Mouse (Mus musculus): ENCODE data around the gene Pbx4.

Pbx4 gene

DNA sequence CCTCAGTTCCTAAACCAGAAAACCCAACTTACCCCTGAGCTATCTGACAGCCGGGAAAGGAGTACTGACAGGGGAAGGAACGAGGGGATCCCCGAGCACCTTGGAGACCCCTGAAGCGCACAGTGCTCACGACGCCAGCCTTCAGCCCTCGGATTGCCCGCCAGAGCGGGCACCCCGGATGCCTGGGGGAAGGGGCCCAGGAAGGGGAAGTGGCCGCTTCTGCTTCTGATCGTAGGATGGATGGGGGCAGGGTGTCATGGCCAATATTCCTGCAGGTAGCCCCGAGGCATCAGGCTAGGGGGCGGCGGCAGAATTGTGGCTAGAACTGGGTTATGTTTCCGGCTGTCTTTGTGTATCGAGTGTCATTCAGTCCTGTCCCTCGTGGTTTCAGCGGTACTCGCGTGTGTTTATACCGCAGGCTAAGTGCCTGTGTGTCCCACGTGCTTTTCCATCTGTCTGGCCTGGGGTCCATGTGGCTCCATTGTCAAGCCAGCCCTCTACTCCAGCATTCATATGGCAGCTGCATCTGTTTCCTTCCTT lies 23.4 kb upstream of the Pbx4 start:
- peak; percentile 65 to 80 for DNase-seq (ENCODE audit: low spot score in 2 of 2)

DNA sequence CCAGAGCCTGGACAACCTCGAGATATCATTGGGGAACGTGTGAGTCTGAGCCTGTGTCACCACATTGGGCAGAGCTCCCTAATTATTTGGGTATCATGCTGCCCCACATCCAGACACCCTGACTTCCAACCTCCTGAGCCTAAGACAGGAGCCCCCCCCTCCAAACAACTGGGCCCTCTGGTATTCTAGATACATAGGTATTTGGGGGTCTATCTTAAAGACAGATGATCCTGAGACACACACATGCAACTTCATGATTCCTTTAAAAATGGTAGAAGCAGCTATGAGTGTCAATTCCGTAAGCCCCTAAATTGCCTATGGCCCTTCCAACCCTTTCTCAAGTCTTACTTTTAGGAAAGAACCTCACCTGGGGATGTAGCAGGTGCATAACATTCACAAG lies 22.5 kb upstream of the Pbx4 start:
- DNase-seq (ENCODE audit: low spot score in 2 of 2): peak in 1 of 2 experiments; percentile 15

DNA sequence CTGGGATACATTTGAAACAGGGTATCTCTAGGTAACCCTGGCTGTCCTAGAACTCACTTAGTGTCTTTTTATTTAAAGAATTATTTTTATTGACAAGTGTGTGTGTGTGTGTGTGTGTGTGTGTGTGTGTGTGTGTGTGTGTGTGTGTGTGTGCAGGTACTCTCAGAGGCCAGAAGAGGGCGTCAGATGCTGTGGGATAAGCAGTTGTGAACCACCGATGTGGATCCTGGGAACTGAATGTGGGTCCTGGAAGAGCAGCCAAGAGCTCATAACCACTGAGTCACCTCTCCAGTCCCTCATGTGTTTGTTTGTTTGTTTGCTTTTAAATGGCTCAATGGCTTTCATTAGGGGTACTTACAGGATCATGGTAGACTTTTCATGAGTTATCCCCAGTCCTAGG lies 17.4 kb upstream of the Pbx4 start:
- DNase-seq (ENCODE audit: low spot score in 2 of 2): no peak

DNA sequence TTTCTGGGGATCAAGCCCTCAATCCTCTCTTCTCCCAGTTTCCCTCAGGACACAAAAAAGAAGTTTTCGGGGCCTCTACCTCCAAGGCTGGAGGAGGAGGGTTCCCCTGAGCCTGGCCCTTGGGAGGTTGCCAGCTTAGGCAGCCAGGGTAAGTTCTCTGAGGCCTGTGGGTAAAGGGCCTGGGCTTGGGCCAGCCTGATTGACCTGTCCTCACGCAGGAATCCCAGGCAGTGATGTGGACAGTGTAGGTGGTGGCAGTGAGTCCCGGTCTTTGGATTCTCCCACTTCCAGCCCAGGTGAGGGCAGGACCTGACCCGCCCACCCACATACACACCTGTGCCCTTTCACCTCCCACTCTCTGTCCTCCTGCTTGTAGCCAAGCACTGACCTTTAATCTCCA lies 16.9 kb upstream of the Pbx4 start:
- DNase-seq (ENCODE audit: low spot score in 2 of 2): no peak

DNA sequence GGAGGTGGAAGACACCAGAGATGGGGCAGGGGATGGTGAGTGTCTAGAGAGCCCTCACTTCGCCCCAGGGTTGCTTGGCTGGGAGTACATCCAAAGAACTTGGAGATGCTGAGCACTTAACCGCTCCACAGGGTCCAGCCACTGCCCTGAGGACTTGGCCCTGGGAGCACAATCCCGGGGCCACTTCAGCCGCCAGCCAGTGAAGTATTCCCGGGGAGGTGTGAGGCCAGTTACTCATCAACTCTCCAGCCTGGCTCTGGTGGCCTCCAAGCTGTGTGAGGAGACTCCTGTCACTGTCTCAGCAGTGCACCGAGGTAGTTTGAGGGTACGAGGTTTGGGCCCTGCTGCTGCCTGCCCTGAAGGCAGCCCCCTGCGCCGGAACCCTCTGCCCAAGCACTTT lies 11.8 kb upstream of the Pbx4 start:
- DNase-seq (ENCODE audit: low spot score in 2 of 2): no peak

DNA sequence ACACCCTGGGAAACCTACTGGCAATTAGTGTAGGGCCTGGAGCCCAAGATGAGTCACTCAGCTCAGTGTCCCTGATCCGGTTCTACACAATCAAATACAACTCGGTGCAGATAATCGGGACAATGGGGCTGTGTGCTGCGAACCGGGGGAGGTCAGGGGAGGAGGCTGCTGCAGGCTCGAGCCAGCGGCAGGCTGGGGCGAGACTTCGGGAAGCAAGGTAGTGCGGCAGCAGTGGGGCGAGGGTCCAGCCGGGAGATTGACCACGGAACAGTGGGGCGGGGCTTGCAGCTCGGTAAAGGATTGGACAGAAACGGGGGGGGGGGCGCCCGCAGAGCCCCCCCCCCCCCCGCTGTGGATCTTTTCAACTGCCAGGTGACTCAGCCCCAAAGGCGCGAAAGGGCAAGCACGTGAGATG lies 10.3 kb upstream of the Pbx4 start:
- peak in 1 of 2 experiments; percentile 60 for DNase-seq (ENCODE audit: low spot score in 2 of 2)

DNA sequence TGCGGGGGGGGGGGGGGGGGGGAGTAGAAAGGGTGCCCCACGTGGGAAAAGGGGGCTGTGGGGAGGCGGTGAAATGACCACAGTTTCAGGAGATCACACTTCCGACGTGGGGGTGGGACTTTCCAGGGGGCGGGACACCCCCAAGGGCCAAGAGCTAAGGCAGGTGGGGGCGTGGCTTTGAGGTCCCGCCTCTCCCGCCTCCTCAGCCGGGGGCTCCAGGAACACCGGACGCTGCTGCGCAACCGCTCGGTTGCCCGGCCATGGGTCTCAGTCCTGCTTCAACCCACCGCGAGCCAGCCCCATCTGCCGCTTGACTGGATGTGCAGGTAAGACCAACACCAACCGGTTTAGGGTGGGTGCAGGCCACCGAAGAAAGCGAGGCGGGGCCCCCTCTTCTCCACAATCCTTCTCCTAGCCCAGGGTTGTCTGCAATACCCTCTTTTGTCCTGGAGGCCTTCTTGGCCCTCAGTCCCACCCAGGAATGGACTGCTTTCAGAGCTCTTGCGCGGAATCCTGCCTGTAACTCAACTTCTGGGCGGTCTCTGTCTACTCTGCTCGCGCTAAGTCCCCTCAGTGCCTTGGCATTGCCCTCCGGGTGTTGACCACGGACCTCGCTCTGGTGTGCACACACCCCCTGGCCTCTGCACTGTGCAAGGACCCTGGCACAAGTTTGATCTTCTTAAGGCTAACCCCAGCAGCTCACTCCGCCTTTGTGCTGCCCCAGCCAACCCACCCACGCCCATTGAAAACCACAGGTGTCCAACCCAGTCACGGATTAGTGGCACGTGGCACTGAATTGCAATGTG lies 9.7 kb upstream of the Pbx4 start, which contains the start of gene Lpar2:
Gene Lpar2, plus strand, starts transcription at position 44 of the 806 bp plus-strand sequence.
- peak in 1 of 2 experiments; percentile 67 for DNase-seq (ENCODE audit: low spot score in 2 of 2)

DNA sequence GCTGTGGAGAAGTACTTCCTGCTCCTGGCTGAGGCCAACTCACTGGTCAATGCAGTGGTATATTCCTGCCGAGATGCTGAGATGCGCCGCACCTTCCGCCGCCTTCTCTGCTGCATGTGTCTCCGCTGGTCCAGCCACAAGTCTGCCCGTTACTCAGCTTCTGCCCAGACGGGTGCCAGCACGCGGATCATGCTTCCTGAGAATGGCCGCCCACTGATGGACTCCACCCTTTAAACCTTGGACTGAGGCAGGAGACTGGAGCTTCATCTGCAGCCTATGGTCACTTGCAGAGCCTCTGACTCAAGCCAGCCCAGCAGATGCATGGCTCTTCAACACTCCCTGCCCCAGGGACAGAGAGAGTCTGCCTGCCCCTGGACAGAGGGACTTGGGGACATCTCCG lies 5.9 kb upstream of the Pbx4 start:
- DNase-seq (ENCODE audit: low spot score in 2 of 2): no peak

DNA sequence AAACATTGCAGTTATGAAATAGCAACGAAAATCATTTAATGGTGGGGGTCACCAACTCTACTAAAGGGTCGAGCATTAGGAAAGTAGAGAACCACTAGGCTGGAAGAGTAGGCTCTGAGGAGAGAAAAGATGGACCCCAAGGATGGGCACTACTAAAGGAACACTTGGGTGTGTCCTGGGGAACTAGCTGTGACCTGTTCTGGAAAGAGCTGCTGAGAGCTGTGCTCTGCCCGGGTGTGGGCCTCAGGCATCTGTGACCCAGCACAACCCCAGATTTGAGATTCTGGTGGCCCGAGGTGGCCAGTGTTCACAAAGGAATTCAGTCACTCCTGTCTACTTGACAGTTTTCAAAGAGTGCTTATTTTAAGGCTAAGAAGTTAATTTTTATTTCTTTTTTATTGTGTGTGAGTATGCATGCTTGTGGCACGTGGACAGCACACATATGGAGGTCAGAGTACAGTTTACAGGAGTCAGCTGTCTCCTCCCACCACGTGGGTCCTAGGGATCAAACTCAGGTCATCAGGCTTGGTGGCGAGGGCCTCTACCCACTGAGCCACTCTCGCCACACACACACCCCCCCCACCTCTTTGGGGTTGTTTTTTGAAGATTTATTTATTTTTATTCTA lies 4.9 kb downstream of the Pbx4 start:
- DNase-seq (ENCODE audit: low spot score in 2 of 2): no peak

DNA sequence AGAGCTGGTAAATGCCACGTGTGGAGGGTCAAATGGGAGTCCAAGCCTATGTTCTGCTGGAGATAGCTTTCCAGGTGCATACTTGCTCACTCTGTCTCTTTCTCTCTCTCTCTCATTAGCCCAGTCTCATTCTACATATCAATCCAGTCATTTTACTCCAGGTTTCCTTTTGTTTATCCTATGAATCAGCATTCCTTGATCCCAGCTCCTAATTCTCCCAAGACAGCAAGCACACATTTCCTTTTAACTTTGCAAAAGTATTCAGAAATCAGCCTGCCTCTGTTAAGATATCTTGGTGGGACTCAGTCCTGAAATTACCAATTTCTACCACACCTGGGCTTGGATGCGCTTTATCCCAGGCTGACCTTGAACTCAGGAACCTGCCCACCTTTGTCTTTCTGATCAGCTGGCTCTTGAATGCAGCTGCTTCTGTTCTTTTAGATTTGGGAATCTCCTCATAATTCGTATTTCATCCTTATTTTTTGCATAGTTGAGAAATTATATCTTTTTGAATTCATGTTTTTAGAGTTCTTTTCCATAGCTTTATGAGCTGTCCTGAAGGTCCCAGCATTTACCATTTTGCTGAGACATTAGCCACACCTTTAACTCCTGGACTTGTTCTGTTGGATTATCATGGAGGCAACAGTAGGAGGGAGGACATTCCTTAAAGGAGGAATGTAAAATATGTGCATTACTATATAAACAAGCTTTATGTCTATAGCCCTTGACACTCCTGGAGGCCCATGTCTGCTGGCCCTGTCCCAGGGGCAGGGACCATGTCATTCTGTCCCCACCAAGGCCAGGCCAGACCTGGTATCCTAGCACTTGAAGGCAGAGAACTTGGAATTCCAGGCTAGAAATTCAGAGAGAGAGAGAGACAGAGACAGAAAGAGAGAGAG lies 15.1 kb downstream of the Pbx4 start:
- DNase-seq (ENCODE audit: low spot score in 2 of 2): no peak

DNA sequence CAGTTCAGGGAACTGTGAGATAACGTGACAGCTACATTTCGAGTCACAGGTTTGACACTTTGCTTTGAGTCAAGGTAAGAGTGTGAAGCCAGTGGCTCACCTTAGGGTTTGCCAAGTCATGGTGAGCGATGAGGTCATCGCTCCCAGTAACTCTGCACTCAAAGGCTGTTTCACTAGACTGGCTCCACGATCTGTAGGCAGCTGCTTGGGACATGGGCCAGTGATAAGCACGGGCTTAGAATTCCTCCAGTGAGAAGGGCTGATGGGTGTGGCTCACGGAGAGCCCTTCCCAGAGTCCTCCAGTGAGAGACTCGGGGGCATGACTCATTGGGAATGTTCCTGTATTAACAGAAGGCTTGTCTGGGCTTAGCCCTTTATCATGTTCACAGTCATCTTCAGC lies 16.7 kb downstream of the Pbx4 start:
- DNase-seq (ENCODE audit: low spot score in 2 of 2): no peak

DNA sequence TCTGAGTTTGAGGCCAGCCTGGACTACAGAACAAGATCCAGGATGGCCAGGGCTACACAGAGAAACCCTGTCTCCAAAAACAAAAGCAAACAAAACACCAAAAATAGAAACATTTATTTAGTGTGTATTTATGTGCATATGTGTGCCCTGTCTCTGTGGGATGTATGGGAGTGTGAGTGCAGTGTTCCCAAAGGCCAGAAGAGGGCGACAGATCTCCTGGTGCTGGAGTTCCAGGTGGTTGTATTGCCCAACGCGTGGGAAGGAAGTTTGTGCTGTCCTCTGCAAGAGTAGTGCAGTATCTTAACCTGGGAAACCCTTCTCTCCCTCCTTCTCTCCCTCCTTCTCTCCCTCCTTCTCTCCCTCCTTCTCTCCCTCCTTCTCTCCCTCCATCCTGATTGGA lies 17.6 kb downstream of the Pbx4 start:
- no peak for DNase-seq (ENCODE audit: low spot score in 2 of 2)

DNA sequence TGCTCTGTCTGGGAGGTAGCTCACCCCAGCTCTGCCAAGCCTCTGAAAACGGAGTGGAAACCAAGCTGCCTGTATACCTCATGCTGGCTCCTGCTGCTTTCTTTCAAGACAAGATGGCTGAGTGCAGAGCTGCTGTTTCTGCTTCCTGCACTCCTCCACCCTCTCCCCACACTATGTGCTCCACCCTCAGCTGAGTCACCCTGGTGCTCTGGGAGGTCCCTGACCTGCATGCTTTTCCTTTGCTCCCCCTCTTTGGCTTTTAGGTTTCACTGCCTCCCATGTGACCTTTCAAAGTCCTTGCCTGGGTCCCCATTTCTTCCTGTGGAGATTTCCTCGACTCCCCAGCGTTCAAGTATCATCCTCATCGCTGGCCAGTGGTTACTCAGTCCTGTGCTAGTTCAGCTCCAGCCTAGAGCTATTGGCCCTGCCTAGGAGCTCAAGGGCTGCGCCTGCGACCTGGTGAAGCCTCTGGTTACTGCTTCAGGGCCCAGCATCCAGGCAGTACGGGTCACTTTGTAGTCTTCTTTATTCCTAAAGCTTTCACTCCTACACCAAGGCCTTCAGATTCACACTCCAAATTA lies 18.7 kb downstream of the Pbx4 start:
- DNase-seq (ENCODE audit: low spot score in 2 of 2): no peak

DNA sequence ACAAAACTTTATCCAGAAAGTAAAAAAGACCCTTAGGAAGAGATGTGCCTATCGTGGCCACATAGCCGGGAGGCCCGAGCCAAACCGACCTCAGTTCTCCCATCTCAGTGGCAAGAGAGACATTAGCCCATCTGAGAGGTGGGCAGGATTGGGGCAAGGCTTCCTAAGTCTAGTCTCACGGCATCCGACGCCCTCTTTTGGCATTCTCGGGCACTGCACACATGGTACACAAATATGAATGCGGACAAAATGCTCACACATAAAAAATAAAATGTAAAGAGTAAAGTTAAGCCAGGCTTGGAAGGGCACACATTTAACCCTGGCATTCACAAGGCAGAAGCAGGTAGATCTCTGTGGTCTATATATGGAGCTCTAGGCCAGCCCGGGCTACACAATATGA lies 21.6 kb downstream of the Pbx4 start:
- no peak for DNase-seq (ENCODE audit: low spot score in 2 of 2)

DNA sequence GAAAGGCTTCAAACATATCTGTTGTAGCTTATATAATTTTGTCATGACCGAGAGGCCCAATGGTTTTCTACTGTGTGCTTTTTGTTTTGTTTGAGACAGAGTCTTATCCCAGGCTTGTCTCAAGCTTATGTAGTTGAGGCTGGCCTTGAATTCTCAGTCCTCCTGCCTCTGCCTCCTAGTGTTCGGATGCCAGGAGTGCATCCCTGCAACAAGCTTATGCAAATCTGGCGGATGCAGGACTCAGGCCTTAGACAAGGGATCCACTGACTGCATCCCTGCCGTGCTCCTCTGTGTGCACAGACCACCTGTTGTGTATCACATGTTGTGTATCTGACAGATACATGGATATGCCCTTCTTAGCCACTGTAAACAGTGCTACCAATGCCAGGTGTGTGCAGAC lies 28.5 kb downstream of the Pbx4 start:
- DNase-seq (ENCODE audit: low spot score in 2 of 2): no peak

DNA sequence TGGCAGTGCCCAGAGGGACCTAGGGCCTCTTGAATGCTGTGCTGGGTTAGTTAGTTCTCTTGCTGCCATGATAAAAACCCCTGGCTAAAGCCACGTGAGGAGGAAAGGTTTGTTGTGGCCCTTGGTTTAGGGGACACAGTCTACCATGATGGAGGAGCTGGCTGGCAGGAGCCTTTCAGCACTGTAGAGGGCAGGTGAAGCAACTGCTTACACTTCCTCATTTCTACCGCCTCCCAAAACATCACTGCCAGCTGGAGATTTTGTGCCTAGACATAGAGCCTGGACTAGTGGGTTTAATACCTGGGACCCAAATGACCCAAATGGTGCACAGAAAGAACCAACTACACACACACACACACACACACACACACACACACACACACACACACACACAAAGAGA lies 29.0 kb downstream of the Pbx4 start:
- DNase-seq (ENCODE audit: low spot score in 2 of 2): no peak

DNA sequence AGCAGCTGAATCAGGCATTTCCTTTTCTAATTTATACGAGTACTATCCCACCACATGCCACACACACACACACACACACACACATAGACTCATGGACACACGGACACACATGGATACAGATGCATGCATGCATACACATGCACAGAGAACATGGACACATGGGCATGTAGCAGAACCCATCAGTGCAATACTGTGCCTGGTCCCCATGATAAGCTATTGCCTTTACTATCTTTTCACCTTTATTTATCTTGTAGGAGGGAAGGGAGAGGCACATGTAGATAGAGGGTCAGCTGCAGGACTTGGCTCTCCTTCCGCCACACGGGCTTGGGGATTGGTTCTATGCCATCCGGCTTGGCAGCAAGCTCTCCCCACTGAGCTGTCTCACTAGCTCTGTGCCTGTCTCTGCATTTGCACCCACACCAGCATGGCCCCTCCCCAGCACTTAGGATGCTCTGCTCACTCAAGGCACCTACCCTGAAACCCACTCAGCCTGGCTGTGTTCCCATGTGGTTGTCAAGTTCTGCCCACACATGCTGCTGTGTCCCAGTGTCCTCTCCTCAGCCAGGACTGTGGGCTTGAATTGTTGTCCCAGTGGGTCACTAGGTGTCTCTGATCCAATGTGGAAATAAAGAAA lies 31.2 kb downstream of the Pbx4 start:
- DNase-seq (ENCODE audit: low spot score in 2 of 2): no peak

DNA sequence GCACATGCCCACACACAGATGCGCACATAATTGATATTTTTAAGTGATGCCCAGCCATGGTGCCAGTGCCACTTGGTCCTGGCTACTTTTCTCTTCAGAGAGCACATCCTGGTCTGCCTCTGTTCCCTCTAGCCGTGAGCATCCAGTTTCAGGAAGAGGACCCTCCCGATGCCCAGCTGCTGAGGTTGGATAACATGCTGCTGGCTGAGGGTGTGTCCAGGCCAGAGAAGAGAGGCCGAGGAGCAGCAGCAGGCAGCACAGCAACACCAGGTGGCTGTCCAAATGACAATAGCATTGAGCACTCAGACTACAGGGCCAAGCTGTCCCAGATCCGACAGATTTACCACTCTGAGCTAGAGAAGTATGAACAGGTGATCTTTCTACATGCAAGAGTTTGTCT lies 31.9 kb downstream of the Pbx4 start:
- DNase-seq (ENCODE audit: low spot score in 2 of 2): no peak

DNA sequence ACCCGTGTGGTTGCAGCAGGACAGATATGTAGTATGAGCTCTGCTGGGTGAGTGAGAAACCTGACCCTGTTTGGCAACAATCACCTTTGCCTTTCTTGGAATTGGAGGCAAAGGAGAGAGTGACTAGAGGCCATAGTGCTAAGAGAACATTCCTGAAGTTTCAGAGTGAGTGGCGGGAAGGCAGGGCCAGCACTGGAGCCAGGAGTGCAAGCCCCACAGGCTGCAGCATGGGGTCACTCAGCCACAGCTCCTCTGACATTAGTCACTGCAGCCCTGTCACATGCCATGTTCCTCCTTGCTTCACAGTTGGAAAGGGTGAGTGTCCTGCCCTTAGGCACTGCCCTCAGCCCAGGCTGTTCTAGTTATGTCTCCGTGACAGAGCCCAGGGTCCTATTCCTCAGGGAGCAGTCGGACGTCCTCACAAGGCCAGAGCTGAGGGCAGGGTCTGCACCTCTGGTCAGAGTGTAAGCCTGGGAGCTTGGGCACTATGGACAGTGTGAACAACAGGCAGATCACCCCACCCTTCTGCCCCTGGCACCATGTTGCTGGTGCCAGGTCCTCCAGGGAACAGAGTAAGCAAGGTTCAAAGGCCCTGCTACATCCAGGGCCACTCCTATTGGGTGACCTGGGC lies 35.5 kb downstream of the Pbx4 start:
- no peak for DNase-seq (ENCODE audit: low spot score in 2 of 2)

DNA sequence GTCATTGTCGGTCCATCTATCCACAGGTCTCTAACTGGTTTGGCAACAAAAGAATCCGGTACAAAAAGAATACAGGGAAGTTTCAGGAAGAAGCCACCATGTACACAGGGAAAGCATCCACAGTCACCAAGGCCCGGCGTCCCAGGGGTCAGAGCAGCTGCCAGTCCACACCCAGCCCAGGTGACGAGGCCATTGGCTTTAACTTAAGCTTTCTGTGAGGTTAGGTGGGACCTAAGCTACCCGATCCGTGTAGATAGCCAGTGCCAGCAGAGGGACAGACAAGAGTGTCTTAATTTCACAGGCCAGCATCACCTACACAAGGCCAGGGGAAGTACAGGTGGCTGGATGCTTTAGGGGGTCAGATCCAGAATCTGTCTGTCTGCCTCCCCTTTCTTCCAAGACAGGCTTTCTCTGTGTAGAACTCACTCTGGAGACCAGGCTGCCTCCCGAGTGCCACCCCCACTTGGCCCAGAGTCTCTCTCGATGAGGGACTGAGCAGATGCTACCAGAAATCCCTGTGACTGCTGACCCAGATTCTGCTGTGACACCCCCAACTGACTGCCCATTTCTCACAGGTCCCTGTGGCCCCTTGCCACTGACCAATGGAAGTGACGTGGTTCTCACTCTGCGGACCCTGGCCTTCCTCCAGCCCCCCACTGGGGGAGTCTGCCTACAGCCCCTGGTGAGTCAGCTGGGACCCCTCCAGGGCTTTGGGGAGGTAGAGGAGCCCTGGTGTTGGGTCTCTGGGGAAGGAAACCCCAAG lies 37.9 kb downstream of the Pbx4 start:
- peak in 1 of 2 experiments; percentile 40 for DNase-seq (ENCODE audit: low spot score in 2 of 2)
